Mouse (Mus musculus): ENCODE data around the gene Hspb7. TPM values are rescaled to one million over a fixed set of nuclear protein-coding genes. Genes with fewer than 3 reads are reported as not detected.

Gene Hspb7
- total RNA-seq (2023): not detected in 4 replicates

DNA sequence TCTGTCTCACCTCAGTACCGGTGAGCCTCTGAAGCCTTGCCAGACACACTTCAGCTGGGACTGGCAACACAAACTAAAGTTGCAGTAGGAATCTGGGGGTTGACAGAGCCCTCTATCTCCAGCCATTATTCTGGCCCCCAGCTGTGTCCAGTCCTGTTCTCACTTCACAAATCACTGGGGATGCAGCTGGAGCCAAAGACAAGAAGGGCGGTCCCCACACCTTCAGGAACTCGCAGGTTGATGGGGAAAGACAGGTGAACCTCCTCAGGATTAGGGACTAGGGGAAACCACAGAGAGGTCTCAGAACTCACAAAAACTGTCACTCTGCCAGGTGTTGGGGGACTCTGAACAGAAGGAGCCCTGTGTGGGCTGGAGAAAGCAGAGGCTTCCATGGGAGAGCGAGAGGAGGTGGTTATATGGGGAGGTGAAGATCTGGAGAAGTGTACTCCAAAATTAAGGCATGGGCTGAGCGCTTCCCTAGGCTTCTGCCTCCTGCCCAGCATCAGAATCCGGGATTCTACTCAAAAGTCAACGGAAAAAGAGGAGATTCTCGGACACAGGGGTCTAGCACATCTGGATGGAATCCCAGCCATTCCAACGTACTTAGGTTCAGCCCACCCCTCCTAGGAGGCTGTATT is at the start of gene Hspb7:
Gene Hspb7 (plus strand): TSS at position 588 of the 638 bp plus-strand sequence.

GRCm38 (mm10) chr4:141398545-141398944 is 22.0 kb upstream of the Hspb7 start, which contains the start of gene Clcnka:
Gene Clcnka, minus strand, starts transcription at chr4:141398724.

DNA sequence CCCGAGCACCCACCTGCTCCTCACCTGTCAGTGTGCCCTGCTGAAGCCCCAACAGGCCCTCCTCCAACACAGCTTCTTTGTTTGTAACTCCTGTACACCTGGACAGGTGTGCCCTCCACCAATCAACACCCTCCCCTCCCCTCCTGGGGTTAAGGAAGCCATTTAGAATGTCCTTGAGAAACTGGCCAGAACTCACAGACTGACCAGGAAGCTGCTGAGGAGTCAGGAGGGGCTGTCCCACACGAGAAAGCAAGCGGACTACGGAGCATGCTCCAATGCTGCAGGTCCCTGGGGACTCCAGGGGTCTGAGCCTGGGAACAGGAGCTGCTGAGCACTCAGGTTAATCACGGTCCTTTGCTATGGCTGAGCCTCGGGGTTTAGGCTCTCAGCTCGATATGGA is 4.7 kb upstream of the Hspb7 start, which contains the start of gene Clcnkb:
Gene Clcnkb (minus strand): TSS at position 91 of the 400 bp plus-strand sequence.

DNA sequence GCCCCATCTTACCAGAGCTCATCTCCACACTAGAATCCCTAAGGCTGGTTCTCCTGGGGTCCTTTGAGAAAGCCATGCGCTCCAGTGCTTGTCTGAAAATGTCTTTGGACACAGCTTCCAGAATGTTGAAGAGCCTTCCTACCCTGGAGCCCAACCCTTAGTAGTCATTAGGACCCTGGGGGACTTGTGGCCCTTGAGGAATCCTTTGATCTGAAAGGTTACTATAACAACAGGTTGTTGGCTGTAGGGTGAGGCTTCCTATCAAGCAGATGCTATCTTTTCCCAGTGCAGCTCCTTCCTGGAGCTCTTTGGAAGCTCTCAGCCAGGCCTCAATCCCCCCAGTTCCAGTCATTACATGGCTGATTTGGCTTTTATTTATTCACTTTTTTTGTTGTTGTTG is 15.4 kb downstream of the Hspb7 start, which contains the start of gene Srarp:
Gene Srarp (minus strand): TSS at position 132 of the 400 bp plus-strand sequence.

GRCm38 (mm10) chr4:141444451-141445327 is 24.1 kb downstream of the Hspb7 start, which contains the start of gene Zbtb17:
Gene Zbtb17, plus strand, starts transcription at chr4:141444654.

Other genes starting within 250 kb of the Hspb7 start
- gene Rsg1, start 206.8 kb upstream of the Hspb7 start, total RNA-seq (2023): 1.2 to 2.9 TPM (median 1.7 TPM) in 4 replicates
- gene Arhgef19, start 181.3 kb upstream of the Hspb7 start, total RNA-seq (2023): not detected in 4 replicates
- gene Epha2, start 119.5 kb upstream of the Hspb7 start, total RNA-seq (2023): 19.0 to 27.4 TPM (median 25.1 TPM) in 4 replicates
- gene Fam131c, start 52.6 kb upstream of the Hspb7 start, total RNA-seq (2023): not detected in 4 replicates
- gene Clcnka, start 22.1 kb upstream of the Hspb7 start, total RNA-seq (2023): not detected in 4 replicates
- not detected in 4 replicates for gene Clcnkb, start 4.8 kb upstream of the Hspb7 start, total RNA-seq (2023)
- gene Srarp, start 15.3 kb downstream of the Hspb7 start, total RNA-seq (2023): not detected in 4 replicates
- gene Zbtb17, start 23.9 kb downstream of the Hspb7 start, total RNA-seq (2023): 43.5 to 55.8 TPM (median 49.0 TPM) in 4 replicates
- 46.6 to 59.3 TPM (median 54.1 TPM) in 4 replicates for gene Spen, start 117.8 kb downstream of the Hspb7 start, total RNA-seq (2023)
- not detected in 4 replicates for gene Fblim1, start 185.3 kb downstream of the Hspb7 start, total RNA-seq (2023)
- not detected in 4 replicates for gene Tmem82, start 197.9 kb downstream of the Hspb7 start, total RNA-seq (2023)
- 0.21 TPM in 1 of 4 replicates, not detected in the others for gene Slc25a34, start 203.0 kb downstream of the Hspb7 start, total RNA-seq (2023)
- 27.7 to 40.7 TPM (median 35.5 TPM) in 4 replicates for gene Plekhm2, start 244.1 kb downstream of the Hspb7 start, total RNA-seq (2023)

Measured in B cell, adult 62 days (primary cell).